Mouse (Mus musculus): ENCODE results near the gene Akr1c12.

The Akr1c12 gene

GRCm38 (mm10) chr13:4230841-4231623, 48.2 kb downstream of the Akr1c12 start:
- no peaks in the 10 kb centered on the region for H3K27me3 ChIP-seq (ENCODE audit: insufficient read depth, low read length)
- no peak for TF ChIP-seq NANOG (IDR thresholded peaks at IDR 0.05; ENCODE audit: borderline replicate concordance, low read length)
- no peak for TF ChIP-seq POU5F1 (IDR thresholded peaks at IDR 0.05; ENCODE audit: borderline replicate concordance, low read length)
- no peak for TF ChIP-seq CTCF (conservative IDR thresholded peaks at IDR 0.05; ENCODE audit: low read length)

GRCm38 (mm10) chr13:4228441-4228840, 50.8 kb downstream of the Akr1c12 start, which contains the start of gene Akr1c19:
Gene Akr1c19, plus strand, starts transcription at chr13:4228700.
- Histone ChIP-seq H3K9me3 (ENCODE audit: low read length) (peaks cover 8% of the 10 kb centered on the region; the same call in 1 of the 2 replicates), H3K27me3 (ENCODE audit: insufficient read depth, low read length) (no peaks in the 10 kb centered on the region), H3K4me1 (replicated peaks; ENCODE audit: low read depth, low read length) (no peaks in the 10 kb centered on the region), H3K36me3 (ENCODE audit: insufficient read depth, low read length) (no peaks in the 10 kb centered on the region), H3K4me3 (replicated peaks; ENCODE audit: low read length) (no peak within 1 kb of the TSS)
- no peak for TF ChIP-seq NANOG (IDR thresholded peaks at IDR 0.05; ENCODE audit: borderline replicate concordance, low read length)
- TF ChIP-seq POU5F1 (IDR thresholded peaks at IDR 0.05; ENCODE audit: borderline replicate concordance, low read length) = no peak

More at GRCm38 (mm10) chr13:4230841-4231623, 48.2 kb downstream of the Akr1c12 start:
- Histone ChIP-seq H3K4me3 (replicated peaks; ENCODE audit: low read length) (no peak overlapping the region), H3K4me1 (replicated peaks; ENCODE audit: low read depth, low read length) (no peaks in the 10 kb centered on the region), H3K36me3 (ENCODE audit: insufficient read depth, low read length) (no peaks in the 10 kb centered on the region), H3K9me3 (ENCODE audit: low read length) (no peaks in the 10 kb centered on the region)

Data from E14TG2a.4 (cell line).